Mouse (Mus musculus) stomach, postnatal 0 days (tissue): ENCODE data around the gene Fut8.

ENCODE experiments used
- CTCF ChIP-seq: IDR thresholded peaks from 2 replicates; pipeline ENCODE4 v1.5.1; 2016; ENCODE audit warnings: antibody characterized with exemption, low read depth, mild to moderate bottlenecking, moderate library complexity
- EP300 ChIP-seq: optimal IDR thresholded peaks from 2 replicates; pipeline ENCODE3; 2016; ENCODE audit warnings: antibody characterized with exemption

DNA sequence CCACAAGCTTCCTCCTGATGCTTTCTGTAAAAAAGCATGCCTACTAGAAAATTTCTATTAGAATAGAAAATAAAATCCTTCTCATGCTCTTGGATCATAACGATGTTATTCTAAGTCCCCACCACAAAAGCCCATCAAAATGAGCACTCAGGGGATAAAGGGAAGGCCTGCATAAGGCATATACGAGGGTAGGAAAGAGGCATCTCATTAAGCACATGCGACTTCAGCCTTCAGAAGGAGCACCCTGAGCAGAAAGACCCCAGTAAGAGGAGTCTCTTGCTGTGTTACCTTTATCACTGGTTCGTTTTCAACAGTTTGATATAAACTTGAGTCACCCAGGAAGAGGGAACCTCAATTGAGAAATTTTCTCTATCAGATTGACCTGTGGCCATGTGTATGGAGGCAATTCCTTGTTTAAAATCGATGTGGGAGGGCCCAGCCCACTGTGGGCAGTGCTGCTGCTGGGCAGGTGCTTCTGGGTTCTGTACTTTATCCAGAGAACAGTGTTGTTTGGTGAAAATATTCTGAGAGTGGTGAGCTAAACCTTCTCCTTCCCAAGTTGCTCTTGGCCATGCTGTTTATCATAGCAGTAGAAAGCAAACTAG is 29.2 kb upstream of the Fut8 start:
- TF ChIP-seq EP300 (no peak), CTCF (no peak)
